Mouse (Mus musculus) c-Kit-positive CD71-positive TER-119-positive erythroid progenitor cells, embryonic 14.5 days (primary cell): ENCODE measurements around the gene Tspan3.

Experiments used
- DNase-seq: peaks from one replicate; pipeline ENCODE4 v3.0.0-alpha.2; 2013; ENCODE audit warnings: low spot score

Gene Tspan3

DNA sequence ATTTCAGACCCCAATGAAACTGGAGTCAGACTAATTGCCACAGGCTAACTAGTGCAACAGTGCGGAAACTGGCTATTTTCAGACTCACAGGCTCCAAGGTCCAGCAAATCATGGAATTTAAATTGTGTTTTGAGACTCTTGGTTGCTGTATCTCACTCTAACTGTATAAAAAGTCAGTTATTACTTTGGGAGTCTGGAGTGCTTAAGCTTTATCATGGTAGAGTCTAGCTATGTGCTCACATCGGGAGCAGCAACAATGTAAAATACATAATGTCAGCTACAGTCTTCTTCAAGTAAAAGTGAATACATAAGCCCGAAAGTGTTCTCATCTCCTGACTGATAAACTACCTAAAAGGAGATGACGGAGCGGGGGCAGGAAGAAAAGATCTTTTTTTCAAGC is 10.7 kb downstream of the Tspan3 start:
- no peak for DNase-seq

DNA sequence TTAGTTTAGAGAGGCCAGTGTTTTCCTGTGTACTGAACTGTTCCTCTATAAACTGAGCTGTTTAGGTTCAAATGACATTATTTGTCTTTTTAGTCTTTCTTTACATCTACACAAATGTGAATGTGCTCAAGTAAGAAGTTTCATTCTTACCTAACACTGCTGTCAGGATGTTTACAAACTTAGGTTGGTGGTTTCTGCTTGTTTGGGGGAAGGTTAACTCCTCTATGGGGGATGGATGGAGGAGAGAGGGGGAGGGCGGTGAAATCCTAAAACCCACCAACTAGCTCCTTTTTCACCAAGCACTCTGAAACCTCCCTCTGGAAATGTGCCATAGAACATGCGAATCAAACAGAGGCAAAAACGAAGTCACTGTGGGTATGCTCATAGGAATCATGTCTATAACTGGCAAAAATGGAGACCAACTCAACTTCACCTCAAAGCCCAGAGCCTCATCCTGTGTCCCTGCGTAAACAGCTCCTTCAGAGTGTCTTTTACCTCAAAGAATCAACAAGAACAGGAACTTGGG is 12.7 kb downstream of the Tspan3 start:
- DNase-seq = no peak

DNA sequence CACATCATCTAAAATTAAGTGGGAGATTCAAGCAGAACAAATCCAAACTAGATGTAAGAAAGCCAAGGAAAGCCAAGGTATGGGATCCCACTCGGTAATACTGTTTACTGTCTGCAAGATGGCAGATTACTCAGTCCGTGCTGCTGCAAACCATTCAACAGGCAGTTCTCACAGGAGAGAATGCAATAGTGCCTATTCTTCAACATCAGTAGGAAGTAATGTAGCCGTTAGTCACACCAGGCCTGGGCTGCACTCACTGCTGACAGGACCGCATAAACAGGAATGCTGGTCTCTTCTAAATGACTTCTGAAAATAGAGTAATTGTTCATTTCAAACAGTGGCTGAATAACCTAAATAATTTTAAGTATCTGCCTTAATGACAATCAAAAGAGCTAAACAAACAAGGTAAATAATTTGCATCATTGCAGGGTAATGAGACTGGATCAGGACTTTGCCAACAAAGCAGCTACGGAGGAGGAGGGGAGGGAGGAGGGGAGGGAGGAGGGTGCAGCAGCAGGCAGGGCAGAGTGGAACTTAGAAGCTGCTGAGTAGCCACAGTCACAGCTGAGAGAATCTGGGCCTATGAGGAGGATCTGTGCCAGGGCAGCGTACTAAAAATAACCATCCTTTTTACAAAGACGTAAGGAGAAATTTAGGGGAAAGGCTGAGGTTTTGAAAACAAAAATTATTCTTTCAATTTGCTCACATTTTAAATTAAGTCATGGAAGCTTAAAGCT is 13.4 kb downstream of the Tspan3 start:
- no peak for DNase-seq

DNA sequence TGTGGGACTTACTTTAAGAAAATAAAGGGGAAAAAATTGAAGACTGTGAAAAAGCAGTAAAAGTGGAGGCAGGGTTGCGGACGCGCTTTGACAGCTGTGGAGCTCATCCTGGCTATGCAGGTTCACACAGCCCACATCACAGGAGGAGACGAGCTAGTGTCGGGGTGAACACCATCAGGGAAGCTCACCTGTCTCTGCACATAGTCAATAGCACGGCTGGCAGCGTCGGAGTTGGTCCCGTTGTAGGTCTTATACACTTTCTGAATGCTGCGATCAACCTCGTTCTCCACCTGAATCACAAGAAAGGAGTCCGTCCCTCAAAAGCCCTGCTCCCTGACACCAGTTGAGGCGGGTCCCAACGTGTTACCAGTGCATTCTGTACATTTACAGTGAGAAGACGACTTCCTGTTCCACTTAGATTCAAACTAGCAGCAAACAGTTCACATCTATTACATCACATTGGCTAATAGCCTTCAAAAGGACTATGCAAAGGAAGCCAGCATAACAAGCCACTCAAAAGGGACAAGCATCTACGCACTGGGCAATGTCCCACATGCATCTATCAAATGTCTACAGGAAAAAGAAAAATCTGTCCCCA is 18.9 kb downstream of the Tspan3 start:
- no peak for DNase-seq

DNA sequence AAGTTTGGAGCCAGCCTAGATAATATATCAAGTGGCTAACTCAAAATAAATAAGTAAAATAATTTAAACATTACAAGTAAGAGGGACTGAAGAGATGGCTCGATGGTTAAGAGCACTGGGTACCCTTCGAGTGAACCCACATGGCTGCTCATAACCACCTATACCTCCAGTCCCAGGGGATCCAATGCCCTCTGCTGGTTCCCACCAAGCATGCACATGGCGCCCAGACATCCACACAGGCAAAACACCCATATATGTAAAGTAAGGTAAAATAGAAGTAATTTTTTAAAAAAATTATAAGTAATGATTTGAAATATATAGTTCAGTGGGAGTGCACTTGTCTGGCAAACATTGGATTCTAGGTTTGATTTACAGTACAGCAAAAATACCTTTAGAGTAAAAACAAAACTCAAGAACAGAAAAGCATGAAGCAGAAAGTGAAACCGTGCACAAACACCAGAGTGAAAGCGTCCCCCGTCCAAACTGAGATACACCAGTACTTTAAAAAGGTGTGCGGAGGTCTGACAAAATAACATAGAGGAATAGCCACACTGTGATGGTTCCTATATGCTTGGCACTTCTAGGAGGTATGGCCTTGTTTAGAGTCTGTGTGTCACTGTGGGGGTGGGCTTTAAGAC is 20.8 kb downstream of the Tspan3 start:
- DNase-seq = no peak

DNA sequence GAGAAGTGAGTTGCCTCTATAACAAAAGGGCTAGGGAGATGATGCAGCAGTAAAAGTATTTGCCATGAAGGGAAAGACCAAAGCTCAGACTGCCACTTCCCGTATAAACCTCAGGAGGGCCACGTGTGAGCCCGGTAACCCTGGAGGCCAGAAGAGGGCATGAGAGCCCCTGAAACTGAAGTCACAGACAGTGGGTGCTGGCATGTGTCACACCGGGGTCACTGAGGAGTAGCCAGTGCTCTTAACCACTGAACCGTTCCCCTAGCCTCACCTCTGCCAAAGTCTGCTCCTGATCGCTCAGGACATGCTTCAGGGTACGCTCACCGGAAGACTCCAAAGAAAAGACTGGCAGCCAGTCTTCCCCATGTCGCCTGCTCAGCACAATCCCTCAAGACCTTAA is 23.5 kb downstream of the Tspan3 start:
- DNase-seq = no peak

DNA sequence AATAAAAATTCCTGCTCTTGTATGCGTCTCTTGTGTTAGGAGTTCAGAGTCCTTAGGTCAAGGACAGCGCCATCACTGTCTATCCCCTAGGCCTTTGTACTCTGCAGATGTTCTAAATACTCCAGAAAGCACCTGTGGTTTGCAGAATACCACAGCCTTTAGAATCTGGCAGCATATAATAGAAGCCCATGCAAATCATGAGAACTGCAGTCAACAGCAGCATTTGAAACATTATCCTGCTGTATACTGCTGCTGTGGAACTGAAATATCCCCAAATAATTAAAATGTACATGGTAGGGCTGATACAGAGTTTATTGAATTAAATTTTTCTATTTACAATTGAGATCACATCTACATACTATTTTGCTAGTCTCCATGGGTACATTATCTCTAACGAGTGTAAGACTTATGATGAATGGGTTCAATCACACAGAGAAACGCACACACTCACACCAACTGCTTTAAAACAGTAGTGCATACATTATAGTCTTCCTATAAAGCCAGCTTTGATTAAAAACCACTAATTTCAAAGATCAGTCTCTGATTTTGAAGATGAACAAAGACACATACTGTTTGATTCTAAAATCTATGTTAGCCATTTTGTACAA is 29.6 kb downstream of the Tspan3 start:
- DNase-seq = no peak

DNA sequence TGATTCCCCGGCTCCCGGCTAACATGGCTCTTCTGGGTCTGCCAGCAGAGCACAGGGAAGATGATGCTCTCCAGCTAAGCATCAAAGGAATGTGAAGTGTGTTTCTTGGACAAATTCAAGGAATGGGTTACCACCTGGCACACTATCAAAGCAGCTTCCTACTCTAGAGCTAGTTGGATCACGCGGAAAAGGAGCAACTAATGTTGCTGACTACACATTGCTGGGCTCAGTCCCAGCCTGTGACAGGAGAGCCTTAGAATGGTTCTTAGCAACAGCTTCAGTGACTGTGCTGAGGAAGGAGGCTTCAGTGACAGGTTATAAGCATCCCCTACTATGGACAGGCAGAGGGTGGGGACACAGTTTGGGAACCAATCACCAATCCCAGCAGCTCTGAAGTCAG is 30.7 kb downstream of the Tspan3 start:
- DNase-seq = no peak

DNA sequence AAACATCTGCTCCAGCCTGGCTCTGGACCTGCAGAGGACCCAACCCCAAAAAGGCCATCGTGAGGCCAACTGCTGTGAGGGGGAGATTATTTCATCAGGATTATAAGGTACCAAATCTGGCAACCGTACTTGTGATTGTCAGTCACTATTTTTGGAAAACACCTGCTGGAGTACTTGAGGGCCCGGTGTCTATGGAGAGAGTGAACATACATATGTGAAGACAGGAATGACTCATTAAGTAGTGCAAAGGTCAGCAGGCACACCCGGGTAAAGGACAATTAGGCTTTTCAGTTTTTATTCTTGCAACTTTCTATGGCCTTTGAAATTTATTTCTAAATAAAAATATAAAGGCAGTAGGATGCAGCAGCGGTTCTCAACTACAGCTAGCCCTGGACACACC is 31.3 kb downstream of the Tspan3 start:
- no peak for DNase-seq

DNA sequence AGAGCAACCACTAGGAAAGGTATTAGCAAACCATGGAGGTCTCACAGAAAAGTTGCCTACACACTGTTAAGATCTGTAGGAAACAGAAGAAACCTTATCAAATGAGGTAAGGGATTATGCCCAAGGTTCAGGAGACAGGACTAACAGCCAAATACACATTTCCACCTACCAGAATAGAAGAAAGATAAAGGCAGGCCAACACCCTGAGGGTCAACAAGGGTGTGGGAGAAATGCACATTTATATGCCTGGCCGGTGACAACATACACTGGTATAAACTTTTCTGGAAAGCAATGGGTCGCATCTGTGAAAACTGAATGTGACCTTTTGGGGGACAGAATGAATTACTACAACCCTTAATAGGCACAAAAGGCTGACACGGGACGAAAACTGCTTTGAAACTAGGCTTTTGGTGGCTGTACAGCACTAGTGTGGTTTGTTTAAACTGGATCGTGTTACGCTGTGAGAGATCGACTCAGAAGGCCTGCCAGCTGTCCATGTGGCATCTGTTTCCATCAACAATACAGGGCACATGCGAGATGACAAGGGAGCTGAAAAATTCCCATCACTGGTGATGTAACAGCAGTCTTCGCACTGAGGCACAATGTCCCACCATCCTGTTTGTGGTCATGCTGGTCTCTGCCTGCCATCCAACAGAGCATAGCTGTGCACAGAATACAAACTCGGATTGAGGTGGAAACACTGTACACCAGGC is 33.3 kb downstream of the Tspan3 start:
- DNase-seq = no peak

DNA sequence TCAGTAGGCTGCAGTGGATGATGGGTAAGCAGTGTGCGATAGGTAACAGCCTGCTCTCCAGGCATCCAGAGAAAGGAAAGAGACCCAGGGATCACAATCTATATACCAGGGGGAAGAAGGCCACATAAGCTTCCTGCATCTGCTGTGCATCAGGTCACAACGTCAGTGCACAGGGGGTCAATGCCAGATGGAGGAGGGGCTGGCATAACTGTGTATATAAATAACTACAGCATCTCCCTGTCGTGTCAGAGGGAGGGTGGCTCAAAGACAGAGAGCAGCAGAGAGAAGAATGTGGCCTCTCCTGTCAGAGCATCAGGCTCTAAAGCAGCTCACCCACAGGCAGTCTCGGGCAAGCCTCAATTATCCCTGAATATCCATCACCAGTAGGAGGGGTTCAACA is 34.7 kb downstream of the Tspan3 start:
- DNase-seq = no peak

DNA sequence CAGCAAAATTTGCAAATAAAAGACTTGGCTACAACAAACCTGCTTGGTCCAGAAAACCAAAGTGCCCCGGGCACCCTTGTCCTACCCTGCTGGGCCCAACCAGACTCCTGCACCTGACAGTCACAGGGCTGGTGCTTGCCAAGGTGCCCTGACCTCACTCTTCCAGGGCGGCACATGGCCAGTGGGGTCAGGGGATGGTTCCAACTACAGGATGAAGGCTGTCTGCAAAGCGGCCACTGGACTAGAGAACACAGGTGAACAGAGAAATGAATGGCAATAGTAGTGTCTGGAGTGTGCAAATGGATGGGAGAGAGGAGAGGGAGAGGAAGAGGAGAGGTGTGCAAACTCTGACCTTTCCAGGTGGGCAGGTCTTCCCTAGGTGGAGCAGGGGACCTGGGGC is 35.3 kb downstream of the Tspan3 start:
- no peak for DNase-seq

DNA sequence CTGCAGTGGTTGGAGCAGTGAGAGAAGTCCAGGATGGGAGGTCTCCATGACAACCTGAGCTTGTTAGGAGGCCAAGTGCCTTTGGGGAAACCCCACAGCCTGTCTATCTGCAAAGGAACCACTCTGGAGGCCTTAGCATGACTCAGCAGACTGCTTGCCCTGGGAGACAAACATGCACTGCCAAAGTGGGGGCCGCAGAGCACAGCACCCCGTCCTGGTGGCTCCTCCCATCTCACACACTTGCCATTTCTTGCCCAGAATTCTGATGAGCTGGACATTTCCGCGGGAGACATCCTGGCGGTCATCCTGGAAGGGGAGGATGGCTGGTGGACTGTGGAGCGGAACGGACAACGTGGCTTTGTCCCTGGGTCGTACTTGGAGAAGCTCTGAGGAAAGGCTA is 36.9 kb downstream of the Tspan3 start:
- peak; percentile 23 for DNase-seq

DNA sequence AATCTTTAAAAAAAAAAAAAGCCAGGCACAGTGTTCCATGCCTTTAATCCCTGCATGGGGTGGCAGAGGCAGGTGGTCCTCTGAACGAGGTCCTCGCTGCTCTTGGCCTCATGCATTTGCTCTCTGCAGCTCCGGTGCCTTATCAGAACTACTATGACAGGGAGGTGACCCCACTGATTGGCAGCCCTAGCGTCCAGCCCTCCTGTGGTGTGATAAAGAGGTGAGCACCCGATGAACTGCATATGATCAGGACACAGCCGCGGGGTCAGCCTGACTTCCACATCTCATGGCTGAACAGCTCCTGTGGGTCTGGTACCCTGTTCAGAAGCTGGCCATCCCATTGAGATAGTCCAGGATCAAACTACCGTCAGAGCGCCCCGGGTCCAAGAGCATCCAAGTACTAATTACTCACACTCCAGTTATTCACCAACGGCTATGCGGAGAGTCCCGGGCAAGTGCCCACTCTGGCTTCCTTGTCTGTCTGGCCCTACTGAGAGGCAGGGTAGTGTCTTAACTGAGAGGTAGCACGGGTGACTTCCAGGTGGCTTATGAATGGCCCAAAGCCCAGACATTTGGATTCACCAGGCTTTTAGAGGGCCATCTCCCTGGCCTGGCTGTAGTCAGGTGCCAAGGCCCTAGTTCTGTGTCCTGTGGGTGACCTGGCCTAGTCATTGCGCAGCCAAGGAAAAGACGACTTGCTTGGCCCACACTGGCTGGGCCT is 38.7 kb downstream of the Tspan3 start:
- no peak for DNase-seq

DNA sequence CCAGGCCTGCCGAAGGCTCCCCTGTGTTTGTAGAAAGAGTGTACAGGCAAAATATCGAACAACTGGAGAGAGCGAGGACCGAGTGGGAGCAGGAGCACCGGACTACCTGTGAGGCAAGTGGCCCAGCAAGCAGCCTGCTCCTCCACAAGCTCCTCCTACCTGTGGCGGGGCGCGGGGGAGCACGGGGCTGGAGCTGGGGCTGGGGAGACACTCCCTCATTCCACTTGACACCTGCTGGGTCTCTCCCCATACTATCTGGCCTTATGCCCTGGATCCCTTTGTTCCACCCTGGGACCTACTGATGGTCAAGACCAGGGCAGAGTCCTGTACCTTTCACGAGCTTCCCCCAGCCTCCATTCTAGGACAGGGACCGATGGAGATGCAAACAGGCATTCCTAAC is 40.7 kb downstream of the Tspan3 start:
- no peak for DNase-seq

DNA sequence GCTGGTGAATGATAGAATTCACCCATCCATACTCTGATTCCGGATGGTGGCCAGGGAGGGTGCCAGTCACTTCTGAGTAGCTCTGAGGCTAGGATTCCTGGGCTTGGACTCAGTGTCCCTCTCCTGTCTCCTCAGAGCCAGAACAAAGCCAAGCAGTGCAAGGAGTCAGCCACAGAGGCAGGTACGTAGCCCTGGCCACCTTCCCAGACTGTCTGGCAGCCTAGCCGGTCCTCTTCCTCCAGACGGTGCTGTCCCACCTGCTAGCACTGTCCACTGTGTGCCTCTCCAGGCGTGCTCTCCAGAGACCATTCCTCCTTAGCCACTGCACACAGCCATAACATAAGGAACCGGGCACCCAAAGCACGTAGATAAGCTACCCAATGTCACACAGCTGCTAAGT is 41.7 kb downstream of the Tspan3 start:
- no peak for DNase-seq

DNA sequence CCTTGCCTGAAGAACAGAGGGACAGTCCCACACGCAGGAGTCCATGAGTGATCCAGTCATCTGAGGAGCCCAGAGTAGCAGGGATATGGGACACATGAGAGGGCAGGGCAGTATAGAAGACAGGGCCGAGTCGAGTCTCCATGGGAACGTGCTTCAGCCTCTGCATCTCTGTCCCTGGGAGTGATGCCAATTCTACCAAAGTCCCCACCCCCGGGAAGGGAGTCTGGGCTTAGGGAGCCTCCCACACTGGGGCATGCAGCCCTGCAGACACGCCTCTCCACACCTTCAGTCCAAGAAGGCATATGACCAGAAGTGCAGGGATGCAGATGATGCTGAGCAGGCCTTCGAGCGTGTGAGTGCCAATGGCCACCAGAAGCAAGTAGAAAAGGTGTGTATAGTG is 42.3 kb downstream of the Tspan3 start:
- no peak for DNase-seq

DNA sequence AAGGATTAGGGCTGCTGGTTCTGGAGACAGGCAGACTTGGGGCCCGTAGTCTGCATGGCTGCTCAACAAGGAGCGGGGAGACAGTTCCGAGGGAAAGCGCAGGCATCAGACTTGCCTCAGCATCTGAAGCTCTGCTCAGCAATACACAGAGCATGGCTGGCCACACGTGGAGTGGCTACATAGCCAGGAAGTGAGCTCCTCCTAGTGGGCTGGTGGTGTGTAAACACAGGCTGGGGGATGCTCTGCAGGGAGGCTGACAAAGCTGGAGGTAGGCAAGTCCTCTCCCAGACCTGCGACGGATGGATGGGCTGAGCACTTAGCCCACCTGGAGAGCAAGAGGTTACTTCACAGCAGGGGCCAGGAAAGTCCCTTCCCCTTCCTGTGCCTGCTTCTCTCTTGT is 44.2 kb downstream of the Tspan3 start:
- DNase-seq = no peak

DNA sequence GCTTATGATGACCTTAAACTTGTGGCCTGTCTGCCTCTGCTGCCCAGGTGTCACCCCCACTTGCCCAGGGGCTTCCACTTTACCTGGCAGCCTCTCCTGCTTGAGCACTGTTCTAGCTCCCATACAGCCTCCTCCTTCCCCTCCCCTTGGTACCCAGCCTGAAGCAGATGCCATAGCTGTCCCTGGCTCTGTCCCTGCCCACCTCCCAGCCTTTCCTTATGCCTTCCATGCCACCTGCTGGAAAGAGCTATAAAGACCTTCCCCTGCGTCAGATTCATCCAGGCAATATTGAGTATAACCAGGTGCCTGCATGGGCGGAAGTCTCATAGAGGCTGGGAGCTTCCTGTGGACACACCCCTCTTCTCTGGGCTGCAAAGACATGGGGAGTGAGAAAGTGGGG is 45.6 kb downstream of the Tspan3 start:
- no peak for DNase-seq

DNA sequence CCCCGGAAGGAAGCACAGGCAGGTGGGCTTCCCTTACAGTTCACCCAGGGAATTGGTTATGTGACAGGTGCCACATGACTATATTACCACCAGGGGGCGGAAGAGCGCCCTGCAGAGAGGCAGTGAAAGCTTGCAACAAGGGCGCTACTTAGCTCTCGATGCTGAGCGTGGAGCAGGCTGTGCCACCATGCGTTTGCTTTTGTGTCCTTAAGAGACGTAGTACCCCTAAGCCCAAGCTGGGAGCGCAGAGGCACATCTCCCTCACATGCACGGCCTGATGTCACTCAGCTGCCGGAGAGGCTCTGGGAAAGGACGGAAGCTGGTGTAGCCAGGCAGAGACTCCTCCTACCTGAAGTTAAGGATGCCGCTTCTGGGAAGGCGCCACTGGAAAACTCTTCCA is 46.7 kb downstream of the Tspan3 start:
- peak; percentile 69 for DNase-seq

DNA sequence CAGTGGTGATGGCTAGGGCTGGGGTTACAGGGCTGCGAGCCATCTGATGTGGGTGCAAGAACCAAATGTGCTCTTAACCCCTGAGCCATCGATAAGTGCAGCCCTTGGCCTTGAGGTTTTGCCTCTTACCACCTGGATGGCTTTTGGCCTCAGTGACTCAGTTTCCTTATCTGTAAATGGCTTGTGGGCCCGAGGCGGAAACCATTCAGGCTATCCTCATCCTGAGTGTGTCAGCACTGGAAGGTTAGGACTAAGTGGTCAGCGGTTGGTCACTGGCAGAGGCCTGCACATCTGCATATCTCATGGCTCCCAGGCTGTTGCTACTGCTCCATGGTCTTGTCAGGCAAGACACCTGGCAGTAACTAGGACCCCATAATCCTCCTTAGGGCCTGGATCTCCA is 47.2 kb downstream of the Tspan3 start:
- no peak for DNase-seq

DNA sequence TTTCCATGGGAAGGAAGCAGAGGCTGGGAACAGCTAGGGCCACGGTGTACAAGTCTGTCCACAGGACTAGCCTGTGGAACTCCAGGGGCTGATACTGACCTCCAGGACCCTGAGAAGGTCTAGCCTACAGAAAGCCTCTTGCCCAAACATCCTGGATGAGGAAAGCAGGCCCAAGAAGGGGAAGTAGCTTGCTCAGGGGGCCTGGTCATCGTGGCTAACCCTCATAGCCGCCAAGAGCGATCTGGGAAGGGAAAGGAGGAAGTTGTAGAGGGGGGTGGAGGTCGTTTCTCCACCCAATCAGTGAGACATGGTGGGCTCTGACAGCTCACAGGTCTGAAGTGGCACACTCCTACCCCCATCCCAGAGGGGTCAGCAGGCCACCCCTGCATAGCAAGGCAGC is 57.1 kb downstream of the Tspan3 start:
- no peak for DNase-seq
